Mouse (Mus musculus) ES-E14 (cell line): ENCODE data around the gene Rufy1.
"Not testable (repeated sequence)": the region's sequence is repeated elsewhere in the genome, so short reads cannot be mapped to it uniquely, and the experiment has no call there.

Source experiments
- HCFC1 ChIP-seq: IDR thresholded peaks from 2 replicates; pipeline ENCODE4 v1.6.1; 2012; ENCODE audit warnings: low read length, inconsistent platforms, borderline replicate concordance; ENCODE audit not compliant: insufficient read depth
- ZC3H11A ChIP-seq: IDR thresholded peaks from 2 replicates; pipeline ENCODE4 v1.6.1; 2012; ENCODE audit warnings: low read depth, mild to moderate bottlenecking, inconsistent platforms, low read length, borderline replicate concordance

DNA sequence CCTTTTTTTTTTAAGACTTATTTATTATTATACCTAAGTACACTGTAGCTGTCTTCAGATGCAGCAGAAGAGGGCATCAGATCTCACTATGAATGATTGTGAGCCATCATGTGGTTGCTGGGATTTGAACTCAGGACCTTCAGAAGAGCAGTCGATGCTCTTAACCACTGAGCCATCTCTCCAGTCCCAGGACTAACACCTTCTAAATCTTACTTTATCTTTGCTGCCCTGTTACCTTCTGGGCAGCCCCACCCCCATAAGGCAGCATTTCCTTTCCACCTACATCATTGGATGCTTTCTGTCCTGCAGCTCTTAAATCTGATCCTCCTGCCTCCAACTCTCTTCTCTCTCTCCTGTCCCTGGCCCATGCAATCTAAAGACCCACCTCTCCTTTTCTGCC lies 69.6 kb downstream of the Rufy1 start:
- TF ChIP-seq HCFC1, ZC3H11A: not testable (repeated sequence)
